Mouse (Mus musculus) liver, adult 2 months (tissue): ENCODE results near the gene 2300002M23Rik.

Source experiments
- CTCF ChIP-seq: fragments of 200-500 bp; IDR thresholded peaks from 2 replicates; pipeline ENCODE4 v1.5.1; 2011; ENCODE audit warnings: low read depth, low read length, control low read depth
- POLR2A ChIP-seq: fragments of 200-500 bp; IDR thresholded peaks from 2 replicates; pipeline ENCODE4 v1.6.1; 2011; ENCODE audit warnings: low read length, control low read depth; ENCODE audit not compliant: insufficient read depth; ENCODE audit errors: extremely low read depth

- TF ChIP-seq POLR2A (no peak), CTCF (no peak)
Measured at GRCm38 (mm10) chr17:35594456-35594855, 27.2 kb downstream of the 2300002M23Rik start.
